ENCODE assay signal across 12 mouse cellular contexts in genomic region chr2:32064913-32065312, GRCm38 (mm10). TPM values are rescaled to one million over a fixed set of nuclear protein-coding genes. Genes with fewer than 3 reads are reported as not detected.
DNase-seq lines count a peak whose midpoint lies in the region; ATAC-seq lines count a peak whose summit lies in the region.
"Had no signal": no experiment of that assay in that cellular context is flagged by ENCODE, and none has a peak within 500 bp of the region (broad histone marks: within the 10 kb centered on the region; RNA-seq: fewer than 3 reads in every experiment).

No protein-coding gene starts in this region.

- 61% methylated on average over 13 of the region's 13 CpGs for WGBS in neural tube, embryonic 13.5 days
- WGBS in neural tube, embryonic 15.5 days, result 48% methylated on average over 13 of the region's 13 CpGs
- 63% methylated on average over 13 of the region's 13 CpGs for WGBS in limb, embryonic 15.5 days

- no peak for ATAC-seq in neural tube, embryonic 13.5 days (ENCODE audit: low read depth)
- no peak for ATAC-seq in neural tube, embryonic 15.5 days (ENCODE audit: low FRiP score)
- 0 out of 2 replicates have a peak, but pooled peaks have one; percentile 60 for ATAC-seq in limb, embryonic 15.5 days (ENCODE audit: insufficient number of reproducible peaks, low FRiP score, low TSS enrichment, low read depth)
- ATAC-seq: intestine, postnatal 0 days had no signal

- H3K9ac ChIP-seq in neural tube, embryonic 13.5 days, result no peak overlapping the region
- no peak overlapping the region for H3K9ac ChIP-seq in neural tube, embryonic 15.5 days (replicated peaks)
- no peak overlapping the region for H3K9ac ChIP-seq in limb, embryonic 15.5 days
- H3K9ac ChIP-seq: lung, embryonic 15.5 days had no signal

- H3K27me3 ChIP-seq in neural tube, embryonic 13.5 days, result no peaks in the 10 kb centered on the region
- H3K27me3 ChIP-seq in neural tube, embryonic 15.5 days (replicated peaks), result peaks cover 9% of the 10 kb centered on the region; the same call in 1 of the 2 replicates
- H3K27me3 ChIP-seq in limb, embryonic 15.5 days, result no peaks in the 10 kb centered on the region
- H3K27me3 ChIP-seq: lung, embryonic 15.5 days had no signal

- intact Hi-C loops in gastrocnemius, postnatal 36 days (cut with DNase I), result no loop called here

- peaks cover 8% of the 10 kb centered on the region; the same call in 1 of the 2 replicates for H3K4me1 ChIP-seq in neural tube, embryonic 13.5 days (replicated peaks)
- 0 out of 2 replicates have a peak, but pooled peaks cover 4% of the 10 kb centered on the region for H3K4me1 ChIP-seq in neural tube, embryonic 15.5 days
- H3K4me1 ChIP-seq in limb, embryonic 15.5 days, result 0 out of 2 replicates have a peak, but pooled peaks cover 5% of the 10 kb centered on the region
- H3K4me1 ChIP-seq: lung, embryonic 15.5 days had no signal

- peak; percentile 50 for DNase-seq in gastrocnemius, adult 18-20 months (ENCODE audit: low spot score)
- no peak for DNase-seq in gastrocnemius, postnatal 36 days
- no peak for DNase-seq in cerebellum, adult 11 months
- no peak for DNase-seq in MN1 (ENCODE audit: low spot score)
- DNase-seq in kidney, postnatal 4 days, result no peak
- DNase-seq: embryo, embryonic 11 days; layer of hippocampus, adult 9-11 months had no signal

- H3K36me3 ChIP-seq in neural tube, embryonic 13.5 days, result no peaks in the 10 kb centered on the region
- H3K36me3 ChIP-seq in neural tube, embryonic 15.5 days, result no peaks in the 10 kb centered on the region
- H3K36me3 ChIP-seq in limb, embryonic 15.5 days, result no peaks in the 10 kb centered on the region
- H3K36me3 ChIP-seq: lung, embryonic 15.5 days had no signal

- no peaks in the 10 kb centered on the region for H3K9me3 ChIP-seq in neural tube, embryonic 13.5 days
- H3K9me3 ChIP-seq in neural tube, embryonic 15.5 days (replicated peaks), result no peaks in the 10 kb centered on the region
- no peaks in the 10 kb centered on the region for H3K9me3 ChIP-seq in limb, embryonic 15.5 days
- H3K9me3 ChIP-seq: lung, embryonic 15.5 days had no signal

- peak overlapping the region; percentile 33; the same call in 1 of the 2 replicates for H3K27ac ChIP-seq in neural tube, embryonic 13.5 days (replicated peaks)
- H3K27ac ChIP-seq in neural tube, embryonic 15.5 days (replicated peaks), result no peak overlapping the region
- peak overlapping the region; percentile 68 for H3K27ac ChIP-seq in limb, embryonic 15.5 days
- H3K27ac ChIP-seq: lung, embryonic 15.5 days had no signal

- no peak overlapping the region for H3K4me2 ChIP-seq in neural tube, embryonic 13.5 days
- no peak overlapping the region for H3K4me2 ChIP-seq in neural tube, embryonic 15.5 days
- no peak overlapping the region for H3K4me2 ChIP-seq in limb, embryonic 15.5 days
- H3K4me2 ChIP-seq: lung, embryonic 15.5 days had no signal

- H3K4me3 ChIP-seq in neural tube, embryonic 13.5 days, result no peak overlapping the region
- no peak overlapping the region for H3K4me3 ChIP-seq in neural tube, embryonic 15.5 days (replicated peaks)
- no peak overlapping the region for H3K4me3 ChIP-seq in limb, embryonic 15.5 days
- H3K4me3 ChIP-seq: lung, embryonic 15.5 days had no signal

RNA-seq across cellular contexts. Expression of gene Fam78a, which starts 19.7 kb away (rescaled TPM):
- total RNA-seq in gastrocnemius, adult 18-20 months (2021), result 10 to 100 TPM; 12.5 to 21.2 TPM
- 10 to 100 TPM; 13.2 to 16.5 TPM for total RNA-seq in gastrocnemius, postnatal 36 days (2021)
- 0.88 and 1.2 TPM in 2 replicates for polyA plus RNA-seq in neural tube, embryonic 13.5 days (2015; fragmentation: Nextera tagmentation; extraction: Ambion mirVana)
- 0.92 and 3.1 TPM in 2 replicates for polyA plus RNA-seq in neural tube, embryonic 15.5 days (2015; fragmentation: Nextera tagmentation; extraction: Ambion mirVana)
- polyA plus RNA-seq in limb, embryonic 15.5 days (2015; fragmentation: Nextera tagmentation; extraction: Ambion mirVana), result 4.1 and 5.3 TPM in 2 replicates

RNA-seq across cellular contexts. Expression of gene Plpp7, which starts 30.4 kb away (rescaled TPM):
- total RNA-seq in gastrocnemius, adult 18-20 months (2021), result 100 to 1,000 TPM; 105 to 121 TPM
- total RNA-seq in gastrocnemius, postnatal 36 days (2021), result 100 to 1,000 TPM in 1 of 2 experiments, 10 to 100 TPM in 1; 96.9 to 117 TPM
- polyA plus RNA-seq in neural tube, embryonic 13.5 days (2015; fragmentation: Nextera tagmentation; extraction: Ambion mirVana), result 22.6 and 24.1 TPM in 2 replicates
- 26.1 and 32.6 TPM in 2 replicates for polyA plus RNA-seq in neural tube, embryonic 15.5 days (2015; fragmentation: Nextera tagmentation; extraction: Ambion mirVana)
- polyA plus RNA-seq in limb, embryonic 15.5 days (2015; fragmentation: Nextera tagmentation; extraction: Ambion mirVana), result 7.2 and 11.3 TPM in 2 replicates
